Mouse (Mus musculus) T-helper 1 cell (primary cell): ENCODE data around the gene Gm9495.
"Not testable (repeated sequence)": the region's sequence is repeated elsewhere in the genome, so short reads cannot be mapped to it uniquely, and the experiment has no call there.

Source experiments
- in situ Hi-C: fragments of 300-600 bp; cut with MboI, MseI; formaldehyde crosslinking; loops from one replicate; pipeline ENCODE4 v1.15.1; 2025; ENCODE audit warnings: high pct_unique_total_duplicates

The Gm9495 gene

GRCm38 (mm10) chr8:69453465-69453864 lies at the start of gene Gm9495:
Gene Gm9495 (minus strand): TSS chr8:69453565.
- in situ Hi-C loops = not testable (repeated sequence)

DNA sequence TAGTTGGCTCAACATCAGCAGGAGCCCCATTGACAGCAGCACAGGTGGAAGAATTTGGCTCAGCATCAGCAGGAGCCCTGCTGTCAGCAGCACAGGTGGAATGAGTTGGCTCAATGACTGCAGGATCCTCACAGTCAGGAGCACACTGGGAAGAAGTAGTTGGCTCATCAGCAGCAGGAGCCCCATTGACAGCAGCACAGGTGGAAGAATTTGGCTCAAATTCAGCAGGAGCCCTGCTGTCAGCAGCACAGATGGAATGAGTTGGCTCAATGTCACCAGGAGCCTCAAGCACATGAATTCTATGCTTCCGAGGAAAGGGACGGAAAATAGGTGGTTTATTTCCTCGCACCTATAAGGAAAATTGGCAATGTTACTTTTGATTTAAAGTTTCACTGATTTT lies 21.6 kb upstream of the Gm9495 start:
- in situ Hi-C loops = loop anchor here (5.0 kb wide), 1 partner anchor 53 kb away; no protein-coding TSS in a partner anchor

DNA sequence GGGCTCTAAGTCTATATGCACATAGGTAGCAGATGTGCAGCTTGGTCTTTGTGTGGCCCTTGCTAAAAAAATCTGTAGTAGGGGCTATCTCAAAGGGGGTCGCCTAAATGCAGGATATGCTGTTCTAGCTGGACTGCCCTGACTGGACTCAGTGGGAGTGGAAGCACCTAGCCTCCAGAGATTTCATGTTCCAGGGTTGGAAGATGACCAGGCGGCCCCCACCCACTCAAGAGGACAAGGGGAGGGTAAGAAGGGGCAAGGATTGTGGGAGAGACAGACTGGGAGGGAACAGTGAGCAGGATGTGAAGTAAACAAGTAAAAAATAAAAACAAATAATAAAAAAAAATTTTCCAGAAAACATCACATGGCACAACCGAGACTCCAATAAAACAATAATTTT lies 33.3 kb downstream of the Gm9495 start:
- in situ Hi-C loops = loop anchor here (5.0 kb wide), 2 partner anchors 52 to 77 kb away; no protein-coding TSS in a partner anchor

GRCm38 (mm10) chr8:69414326-69414725 lies 39.0 kb downstream of the Gm9495 start:
- in situ Hi-C loops = no loop called here

DNA sequence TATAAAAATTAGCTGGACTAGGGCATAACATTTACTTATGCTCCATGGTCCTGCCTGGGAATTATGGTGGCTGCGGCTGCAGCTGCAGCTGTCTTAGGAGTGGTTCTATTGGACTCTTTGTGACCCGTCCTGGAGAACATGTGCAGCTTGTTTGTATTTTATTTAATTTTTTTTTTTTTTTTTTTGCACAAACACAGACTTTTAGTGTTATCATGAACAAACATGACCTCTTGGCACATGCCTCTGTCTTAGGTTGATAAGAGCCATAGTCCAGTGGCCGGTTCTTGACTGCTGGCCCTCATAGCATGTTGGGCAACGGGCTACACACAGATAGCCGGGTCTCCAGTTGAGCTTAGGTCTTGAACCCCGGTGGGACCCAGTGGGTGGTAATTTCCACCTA lies 48.6 kb downstream of the Gm9495 start:
- in situ Hi-C loops = no loop called here

- in situ Hi-C loops = no loop called here
Measured at GRCm38 (mm10) chr8:69399956-69400443, 53.4 kb downstream of the Gm9495 start.

DNA sequence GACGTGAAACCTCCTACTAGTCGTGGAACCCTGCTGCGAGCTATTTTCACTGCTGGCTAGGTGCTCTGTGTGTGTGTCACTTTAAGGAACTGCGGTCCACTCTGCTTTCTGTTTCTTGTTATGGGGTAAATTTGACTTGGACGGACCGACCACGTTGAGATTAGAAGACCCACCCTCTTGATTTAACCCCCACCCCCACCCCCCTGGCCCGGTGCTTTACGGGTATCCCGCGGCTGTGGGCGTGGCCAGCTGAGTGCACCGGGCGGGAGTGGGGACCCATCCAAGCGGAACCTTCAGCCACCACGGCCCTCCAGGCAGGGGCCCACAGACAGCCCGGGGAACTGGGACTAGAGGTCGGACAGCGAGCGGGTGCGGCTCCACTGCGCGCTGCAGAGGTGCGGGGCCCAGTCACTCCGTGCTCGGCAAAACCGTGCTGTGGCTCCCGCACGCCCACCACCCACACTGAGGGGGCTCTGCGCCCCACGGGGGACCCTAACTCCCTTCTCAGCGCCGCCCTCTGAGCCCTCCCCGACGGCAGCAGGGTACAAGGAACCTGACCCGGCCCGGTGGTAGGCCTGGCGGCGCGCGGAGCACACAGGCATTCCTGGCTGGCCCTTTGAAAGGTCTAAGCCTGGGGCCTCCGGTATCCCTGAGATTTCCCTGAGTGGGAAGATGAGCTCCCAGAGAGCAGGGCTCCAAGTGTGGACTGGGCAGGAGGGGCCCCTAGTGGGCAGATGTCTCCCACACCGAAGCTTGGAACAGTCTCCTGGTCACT lies 54.0 kb downstream of the Gm9495 start:
- in situ Hi-C loops = no loop called here

DNA sequence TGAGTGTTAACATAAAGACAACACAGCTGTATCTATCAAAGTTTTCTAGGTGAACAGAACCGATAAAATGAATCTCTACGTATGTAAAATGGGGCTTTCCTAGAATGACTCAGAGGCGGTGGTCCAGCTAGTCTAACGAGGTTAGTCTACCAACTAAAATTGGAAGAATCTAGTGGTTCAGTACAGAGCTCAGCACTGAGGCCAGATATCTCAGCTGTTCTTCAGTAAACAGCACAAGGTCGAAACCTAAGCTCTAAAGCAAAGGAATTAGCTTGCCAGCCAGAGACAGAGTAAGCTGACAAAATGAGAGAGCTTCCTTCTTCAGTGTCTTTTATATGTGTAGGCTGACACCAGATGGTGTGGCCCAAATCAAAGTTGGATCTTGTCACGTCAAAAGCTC lies 57.2 kb downstream of the Gm9495 start:
- in situ Hi-C loops = no loop called here

DNA sequence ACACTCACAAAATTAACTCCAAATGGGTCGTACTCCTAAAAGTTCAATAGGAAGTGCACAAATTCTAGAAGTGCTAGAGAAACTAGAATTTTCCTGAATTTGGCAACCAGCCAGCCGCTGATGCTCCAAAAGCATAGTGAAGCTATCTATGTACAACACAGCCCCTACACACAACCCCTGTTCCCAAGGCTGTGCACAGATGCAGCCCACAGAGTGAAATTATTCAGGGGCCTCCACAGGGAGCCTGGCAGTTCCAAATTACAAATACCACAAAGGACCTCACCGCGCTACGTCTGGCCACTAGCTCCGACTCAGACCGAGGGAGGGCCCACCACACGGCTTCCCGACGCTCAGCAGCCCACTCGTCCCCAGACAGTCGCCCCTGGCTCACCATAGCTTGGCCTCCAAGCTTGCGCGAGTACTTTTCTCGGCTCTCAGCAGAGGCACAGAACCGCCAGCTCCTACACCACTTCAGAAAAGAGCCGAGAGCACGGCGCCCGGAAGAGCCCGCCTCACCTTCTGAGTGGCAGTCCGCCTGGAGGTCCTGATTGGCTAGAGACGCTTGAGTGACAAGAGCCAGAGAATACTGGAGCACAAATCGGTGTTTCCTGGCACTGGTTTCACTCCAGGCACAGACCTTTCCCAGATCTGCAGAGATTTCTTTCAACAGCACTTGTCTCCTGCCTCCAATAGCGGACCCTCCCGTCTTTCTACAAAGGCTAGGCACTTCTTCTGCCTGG lies 58.1 kb downstream of the Gm9495 start:
- in situ Hi-C loops = no loop called here

DNA sequence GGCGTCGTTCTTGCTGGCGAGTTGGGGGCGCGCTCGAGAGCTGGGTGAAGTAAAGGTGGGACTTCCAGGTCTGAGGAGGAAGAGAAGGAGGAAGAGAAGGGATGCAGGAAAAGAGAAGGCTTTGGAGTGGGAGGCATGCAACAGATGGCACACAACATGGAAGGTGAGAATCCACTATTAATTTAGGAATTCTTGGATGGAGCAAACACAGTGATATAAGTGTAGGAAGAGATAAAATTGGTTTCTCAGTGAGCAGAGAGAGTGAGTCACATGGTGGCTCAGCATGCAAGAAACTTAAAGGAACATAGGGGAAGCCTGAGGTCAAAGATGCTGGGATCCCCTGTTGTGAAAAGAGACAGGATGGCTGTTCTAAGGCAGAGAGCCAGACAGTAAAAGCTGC lies 69.0 kb downstream of the Gm9495 start:
- in situ Hi-C loops = no loop called here
